Mouse (Mus musculus) left cerebral cortex, postnatal 4 days (tissue): Measurements from ENCODE around the gene Anapc13. TPM values are rescaled to one million over a fixed set of nuclear protein-coding genes. Genes with fewer than 3 reads are reported as not detected.

Experiments
- DNase-seq: peaks from one replicate; pipeline ENCODE4 v3.0.0-alpha.2; 2022
- intact Hi-C: fragments of 180-260 bp; cut with DNase I; formaldehyde crosslinking; loops from one replicate; pipeline ENCODE4 v1.15.1; 2025
- total RNA-seq, 2 experiments: library from RNA; stranded (reverse); gene quantifications; 2 replicates each; pipeline ENCODE4 v1.2.3; 2021

The Anapc13 gene
- total RNA-seq, 2 experiments from 2014 or later, result 80.9 to 91.4 TPM

- intact Hi-C loops, result no loop called here
- DNase-seq, result no peak
Observed at GRCm38 (mm10) chr9:102629052-102629451, 3.0 kb downstream of the Anapc13 start.

GRCm38 (mm10) chr9:102631589-102632147, 5.6 kb downstream of the Anapc13 start:
- intact Hi-C loops, result loop anchor here (5.0 kb wide), 1 partner anchor 236 kb away; no protein-coding TSS in a partner anchor

GRCm38 (mm10) chr9:102632173-102632572, 6.1 kb downstream of the Anapc13 start:
- intact Hi-C loops, result loop anchor here (5.0 kb wide), 1 partner anchor 235 kb away; no protein-coding TSS in a partner anchor
- DNase-seq, result no peak

More at GRCm38 (mm10) chr9:102631589-102632147, 5.6 kb downstream of the Anapc13 start:
- DNase-seq, result no peak

GRCm38 (mm10) chr9:102632923-102633537, 6.9 kb downstream of the Anapc13 start:
- DNase-seq, result peak; percentile 41
- intact Hi-C loops, result loop anchor here (5.0 kb wide), 1 partner anchor 234 kb away; no protein-coding TSS in a partner anchor

GRCm38 (mm10) chr9:102634453-102634852, 8.4 kb downstream of the Anapc13 start:
- intact Hi-C loops, result loop anchor here (5.0 kb wide), 1 partner anchor 233 kb away; no protein-coding TSS in a partner anchor
- DNase-seq, result no peak

- intact Hi-C loops, result loop anchor here (2.0 to 5.0 kb wide), 2 partner anchors 81 to 148 kb away; partner anchors contain the start of gene Amotl2
Observed at GRCm38 (mm10) chr9:102636553-102636952, 10.5 kb downstream of the Anapc13 start.

GRCm38 (mm10) chr9:102637115-102637514, 11.0 kb downstream of the Anapc13 start:
- no peak for DNase-seq

More at GRCm38 (mm10) chr9:102636553-102636952, 10.5 kb downstream of the Anapc13 start:
- peak; percentile 60 for DNase-seq

GRCm38 (mm10) chr9:102638963-102639362, 12.9 kb downstream of the Anapc13 start:
- intact Hi-C loops, result loop anchor here (5.0 kb wide), 1 partner anchor 78 kb away; the partner anchor contains the start of gene Amotl2
- DNase-seq, result no peak

More at GRCm38 (mm10) chr9:102637115-102637514, 11.0 kb downstream of the Anapc13 start:
- intact Hi-C loops, result loop anchor here (2.0 to 5.0 kb wide), 2 partner anchors 80 to 148 kb away; partner anchors contain the start of gene Amotl2

- intact Hi-C loops, result loop anchor here (5.0 kb wide), 1 partner anchor 78 kb away; the partner anchor contains the start of gene Amotl2
- no peak for DNase-seq
Observed at GRCm38 (mm10) chr9:102639510-102639909, 13.4 kb downstream of the Anapc13 start.

- intact Hi-C loops, result no loop called here
- DNase-seq, result no peak
Observed at GRCm38 (mm10) chr9:102641531-102641930, 15.4 kb downstream of the Anapc13 start.

GRCm38 (mm10) chr9:102643071-102643485, 17.0 kb downstream of the Anapc13 start:
- DNase-seq, result no peak
- intact Hi-C loops, result no loop called here

- DNase-seq, result peak; percentile 87
- intact Hi-C loops, result no loop called here
Observed at GRCm38 (mm10) chr9:102643486-102644101, 17.5 kb downstream of the Anapc13 start.

- no peak for DNase-seq
- intact Hi-C loops, result no loop called here
Observed at GRCm38 (mm10) chr9:102645119-102645695, 19.1 kb downstream of the Anapc13 start.

GRCm38 (mm10) chr9:102647010-102647409, 20.9 kb downstream of the Anapc13 start:
- DNase-seq, result no peak
- intact Hi-C loops, result no loop called here

- intact Hi-C loops, result no loop called here
- no peak for DNase-seq
Observed at GRCm38 (mm10) chr9:102649917-102650527, 23.9 kb downstream of the Anapc13 start.

GRCm38 (mm10) chr9:102650637-102651036, 24.5 kb downstream of the Anapc13 start:
- peak; percentile 35 for DNase-seq
- intact Hi-C loops, result no loop called here

GRCm38 (mm10) chr9:102651199-102651720, 25.2 kb downstream of the Anapc13 start:
- intact Hi-C loops, result no loop called here
- no peak for DNase-seq

GRCm38 (mm10) chr9:102656355-102657095, 30.4 kb downstream of the Anapc13 start:
- no peak for DNase-seq
- intact Hi-C loops, result no loop called here

- no peak for DNase-seq
- intact Hi-C loops, result no loop called here
Observed at GRCm38 (mm10) chr9:102668115-102668514, 42.0 kb downstream of the Anapc13 start.
